ENCODE assay signal across 22 mouse cellular contexts in genomic region chrX:164102198-164102597, GRCm38 (mm10). TPM values are rescaled to one million over a fixed set of nuclear protein-coding genes. Genes with fewer than 3 reads are reported as not detected.
"Had no signal": no experiment of that assay in that cellular context is flagged by ENCODE, and none has a peak within 500 bp of the region (broad histone marks: within the 10 kb centered on the region; RNA-seq: fewer than 3 reads in every experiment).

No protein-coding gene starts in this region.

- H3K36me3 ChIP-seq: kidney, embryonic 15.5 days; liver, embryonic 13.5 days; midbrain, embryonic 12.5 days; midbrain, embryonic 15.5 days; neural tube, embryonic 12.5 days; neural tube, embryonic 15.5 days; stomach, embryonic 15.5 days had no signal

- H3K27ac ChIP-seq: kidney, embryonic 15.5 days; layer of hippocampus, adult 2 months; liver, embryonic 13.5 days; midbrain, embryonic 12.5 days; midbrain, embryonic 15.5 days; neural tube, embryonic 12.5 days; neural tube, embryonic 15.5 days; stomach, embryonic 15.5 days had no signal

- H3K4me1 ChIP-seq: midbrain, embryonic 12.5 days; midbrain, embryonic 15.5 days; neural tube, embryonic 12.5 days; neural tube, embryonic 15.5 days; stomach, embryonic 15.5 days had no signal

- DNase-seq: kidney, adult 11 months; kidney, adult 8-10 months; kidney, postnatal 25 days; layer of hippocampus, adult 9-11 months; liver, embryonic 13.5 days; lung, adult 2 months; lung, postnatal 14 days; lung, postnatal 4 days; thymus, adult 18-20 months had no signal

- H3K4me3 ChIP-seq: kidney, embryonic 15.5 days; layer of hippocampus, adult 2 months; liver, embryonic 13.5 days; midbrain, embryonic 12.5 days; midbrain, embryonic 15.5 days; neural tube, embryonic 12.5 days; neural tube, embryonic 15.5 days; stomach, embryonic 15.5 days had no signal

- H3K27me3 ChIP-seq: liver, embryonic 13.5 days; midbrain, embryonic 15.5 days; neural tube, embryonic 12.5 days; stomach, embryonic 15.5 days had no signal

RNA-seq across cellular contexts. Expression of gene Cltrn, which starts 13.6 kb away (rescaled TPM):
- total RNA-seq: layer of hippocampus, adult 2 months; layer of hippocampus, postnatal 25 days; left cerebral cortex, postnatal 36 days; liver, adult 2 months; megakaryocyte progenitor cell, adult 5-6 weeks had no signal
- polyA plus RNA-seq: large intestine, adult 2 months; limb, embryonic 11.5 days; liver, adult 2 months; lung, adult 2 months; midbrain, embryonic 12.5 days; midbrain, embryonic 15.5 days; neural tube, embryonic 15.5 days had no signal

RNA-seq across cellular contexts. Expression of gene Ace2, which starts 36.9 kb away (rescaled TPM):
- total RNA-seq: megakaryocyte progenitor cell, adult 5-6 weeks had no signal
- polyA plus RNA-seq: midbrain, embryonic 12.5 days; neural tube, embryonic 12.5 days had no signal
